Mouse (Mus musculus) megakaryocyte, embryonic 14.5 days (primary cell): Measurements from ENCODE around the gene Gemin8. TPM values are rescaled to one million over a fixed set of nuclear protein-coding genes. Genes with fewer than 3 reads are reported as not detected.

Experiments
- H3K27me3 ChIP-seq: replicated peaks from 2 replicates; pipeline ENCODE3; 2012; ENCODE audit warnings: inconsistent platforms
- H3K36me3 ChIP-seq: replicated peaks from 2 replicates; pipeline ENCODE3; 2012; ENCODE audit warnings: low read length, inconsistent platforms, mixed read lengths
- H3K4me1 ChIP-seq: 2 replicates; pipeline ENCODE4 v1.6.1; 2012; ENCODE audit warnings: inconsistent platforms
- H3K4me3 ChIP-seq: replicated peaks from 2 replicates; pipeline ENCODE3; 2012; ENCODE audit warnings: moderate library complexity, mild to moderate bottlenecking, inconsistent platforms
- H3K9me3 ChIP-seq: 2 replicates; pipeline ENCODE4 v1.6.1; 2012; ENCODE audit warnings: inconsistent platforms
- FLI1 ChIP-seq: IDR thresholded peaks from 2 replicates; pipeline ENCODE4 v1.6.1; 2012; ENCODE audit warnings: low read length, inconsistent platforms, mixed read lengths
- GATA1 ChIP-seq: IDR thresholded peaks from 3 replicates; pipeline ENCODE4 v1.6.1; 2012; ENCODE audit warnings: mixed read lengths, low read length, inconsistent platforms, borderline replicate concordance
- polyA plus RNA-seq: library from polyadenylated mRNA; stranded (reverse); fragments of >175 nt; gene quantifications from 2 replicates; pipeline ENCODE4 v1.2.3, GENCODE M21; 2012; ENCODE audit warnings: low replicate concordance; ENCODE audit not compliant: insufficient read depth

The Gemin8 gene
- polyA plus RNA-seq, 1 experiment = 4.3 TPM

- no peak for TF ChIP-seq FLI1
- Histone ChIP-seq H3K9me3 (no peaks in the 10 kb centered on the region), H3K27me3 (peaks cover 6% of the 10 kb centered on the region), H3K4me3 (no peak overlapping the region), H3K36me3 (peaks cover 38% of the 10 kb centered on the region), H3K4me1 (peaks cover 8% of the 10 kb centered on the region)
These were observed 7.7 kb downstream of the Gemin8 start for GRCm38 (mm10) chrX:166177929-166178328.

- no peaks in the 10 kb centered on the region for H3K9me3 ChIP-seq
- H3K36me3 ChIP-seq = peaks cover 58% of the 10 kb centered on the region
- H3K4me3 ChIP-seq = no peak overlapping the region
- peaks cover 13% of the 10 kb centered on the region for H3K4me1 ChIP-seq
- TF ChIP-seq FLI1 = no peak
- no peak for TF ChIP-seq GATA1
- peaks cover 5% of the 10 kb centered on the region for H3K27me3 ChIP-seq
These were observed 12.8 kb downstream of the Gemin8 start for GRCm38 (mm10) chrX:166183094-166183493.

- no peaks in the 10 kb centered on the region for H3K9me3 ChIP-seq
- no peak for TF ChIP-seq FLI1
- no peak for TF ChIP-seq GATA1
- H3K4me3 ChIP-seq = no peak overlapping the region
- H3K4me1 ChIP-seq = peaks cover 15% of the 10 kb centered on the region
- peaks cover 56% of the 10 kb centered on the region for H3K36me3 ChIP-seq
- peaks cover 7% of the 10 kb centered on the region for H3K27me3 ChIP-seq
These were observed 15.2 kb downstream of the Gemin8 start for GRCm38 (mm10) chrX:166185327-166185913.

GRCm38 (mm10) chrX:166187803-166188202 is 17.5 kb downstream of the Gemin8 start:
- Histone ChIP-seq H3K27me3 (peaks cover 6% of the 10 kb centered on the region), H3K36me3 (peaks cover 51% of the 10 kb centered on the region), H3K4me3 (no peak overlapping the region), H3K9me3 (no peaks in the 10 kb centered on the region), H3K4me1 (peaks cover 15% of the 10 kb centered on the region)
- no peak for TF ChIP-seq FLI1
- no peak for TF ChIP-seq GATA1

GRCm38 (mm10) chrX:166196327-166196726 is 26.1 kb downstream of the Gemin8 start:
- H3K4me3 ChIP-seq = no peak overlapping the region
- H3K9me3 ChIP-seq = peaks cover 19% of the 10 kb centered on the region; the same call in 1 of the 2 replicates
- TF ChIP-seq GATA1 (no peak), FLI1 (no peak)
- H3K27me3 ChIP-seq = peaks cover 5% of the 10 kb centered on the region
- H3K36me3 ChIP-seq = peaks cover 14% of the 10 kb centered on the region
- no peaks in the 10 kb centered on the region for H3K4me1 ChIP-seq

- Histone ChIP-seq H3K27me3 (peaks cover 4% of the 10 kb centered on the region), H3K4me3 (no peak overlapping the region), H3K4me1 (no peaks in the 10 kb centered on the region), H3K9me3 (peaks cover 28% of the 10 kb centered on the region; the same call in 1 of the 2 replicates), H3K36me3 (peaks cover 5% of the 10 kb centered on the region)
- TF ChIP-seq FLI1 = no peak
- TF ChIP-seq GATA1 = no peak
These were observed 28.0 kb downstream of the Gemin8 start for GRCm38 (mm10) chrX:166198266-166198665.

GRCm38 (mm10) chrX:166199812-166200211 is 29.6 kb downstream of the Gemin8 start:
- Histone ChIP-seq H3K4me1 (no peaks in the 10 kb centered on the region), H3K27me3 (peaks cover 4% of the 10 kb centered on the region), H3K36me3 (peaks cover 5% of the 10 kb centered on the region), H3K4me3 (no peak overlapping the region), H3K9me3 (peaks cover 27% of the 10 kb centered on the region; the same call in 1 of the 2 replicates)
- TF ChIP-seq FLI1 (no peak), GATA1 (no peak)

- no peak overlapping the region for H3K4me3 ChIP-seq
- H3K27me3 ChIP-seq = peaks cover 31% of the 10 kb centered on the region
- no peaks in the 10 kb centered on the region for H3K4me1 ChIP-seq
- H3K36me3 ChIP-seq = no peaks in the 10 kb centered on the region
- no peak for TF ChIP-seq GATA1
- no peak for TF ChIP-seq FLI1
- H3K9me3 ChIP-seq = peaks cover 8% of the 10 kb centered on the region
These were observed 44.3 kb downstream of the Gemin8 start for GRCm38 (mm10) chrX:166214576-166214975.

GRCm38 (mm10) chrX:166216248-166216647 is 46.0 kb downstream of the Gemin8 start:
- Histone ChIP-seq H3K4me1 (no peaks in the 10 kb centered on the region), H3K27me3 (peaks cover 26% of the 10 kb centered on the region), H3K4me3 (no peak overlapping the region), H3K9me3 (no peaks in the 10 kb centered on the region), H3K36me3 (no peaks in the 10 kb centered on the region)
- TF ChIP-seq FLI1 (no peak), GATA1 (no peak)

GRCm38 (mm10) chrX:166216720-166217119 is 46.5 kb downstream of the Gemin8 start:
- H3K4me1 ChIP-seq = no peaks in the 10 kb centered on the region
- TF ChIP-seq GATA1 (no peak), FLI1 (no peak)
- H3K27me3 ChIP-seq = peaks cover 26% of the 10 kb centered on the region
- H3K4me3 ChIP-seq = no peak overlapping the region
- H3K36me3 ChIP-seq = no peaks in the 10 kb centered on the region
- H3K9me3 ChIP-seq = no peaks in the 10 kb centered on the region

GRCm38 (mm10) chrX:166219331-166219730 is 49.1 kb downstream of the Gemin8 start:
- TF ChIP-seq GATA1 (no peak), FLI1 (no peak)
- H3K9me3 ChIP-seq = no peaks in the 10 kb centered on the region
- H3K4me3 ChIP-seq = no peak overlapping the region
- peaks cover 16% of the 10 kb centered on the region for H3K27me3 ChIP-seq
- H3K36me3 ChIP-seq = no peaks in the 10 kb centered on the region
- no peaks in the 10 kb centered on the region for H3K4me1 ChIP-seq
